Mouse (Mus musculus) MEL (cell line): ENCODE results near the gene Afg3l1. TPM values are rescaled to one million over a fixed set of nuclear protein-coding genes. Genes with fewer than 3 reads are reported as not detected.

Source experiments
- DNase-seq: peaks from one replicate; pipeline ENCODE4 v3.0.0; 2011; ENCODE audit warnings: low read depth, low spot score
- H3K27ac ChIP-seq: 2 replicates; pipeline ENCODE4 v1.5.1; 2012; ENCODE audit warnings: low read depth, mild to moderate bottlenecking, control low read depth, low read length, moderate library complexity; ENCODE audit not compliant: control insufficient read depth
- H3K27me3 ChIP-seq, 2 experiments: fragments of 150-350 bp in 1 of 2; sonication (generic) in 1 of 2; 2 replicates each; pipeline ENCODE4 v1.6.1; 2012; ENCODE audit warnings: low read length in 2 of 2, mild to moderate bottlenecking in 2 of 2, improper control_type of control experiment in 1 of 2, moderate library complexity in 1 of 2; ENCODE audit not compliant: insufficient read depth in 2 of 2, control insufficient read depth in 1 of 2
- H3K36me3 ChIP-seq, 2 experiments: 2 replicates each; pipeline ENCODE4 v1.6.1; 2012 to 2014; ENCODE audit warnings: low read length in 2 of 2, improper control_type of control experiment in 1 of 2, inconsistent platforms in 1 of 2, mild to moderate bottlenecking in 1 of 2; ENCODE audit not compliant: insufficient read depth in 2 of 2, control insufficient read depth in 1 of 2
- H3K4me1 ChIP-seq, 2 experiments: fragments of 150-350 bp in 1 of 2; sonication (generic) in 1 of 2; 2 replicates each; pipeline ENCODE4 v1.6.1; 2012; ENCODE audit warnings: low read length in 2 of 2, improper control_type of control experiment in 1 of 2, mild to moderate bottlenecking in 1 of 2; ENCODE audit not compliant: insufficient read depth in 2 of 2, control insufficient read depth in 1 of 2
- H3K4me3 ChIP-seq, 2 experiments: fragments of 150-350 bp in 1 of 2; sonication (generic) in 1 of 2; 2 replicates each; pipeline ENCODE4 v1.5.1; 2012; ENCODE audit warnings: low read depth in 2 of 2, low read length in 2 of 2, mild to moderate bottlenecking in 2 of 2, moderate library complexity in 2 of 2, control low read depth in 1 of 2, improper control_type of control experiment in 1 of 2; ENCODE audit not compliant: control insufficient read depth in 1 of 2, insufficient read depth in 1 of 2
- H3K79me2 ChIP-seq: 2 replicates; pipeline ENCODE4 v1.6.1; 2012; ENCODE audit warnings: mild to moderate bottlenecking, low read length, moderate library complexity; ENCODE audit not compliant: control insufficient read depth, poor library complexity, insufficient read depth
- H3K9ac ChIP-seq: 2 replicates; pipeline ENCODE4 v1.6.1; 2012; ENCODE audit warnings: low read depth, mild to moderate bottlenecking, control low read depth, low read length, moderate library complexity; ENCODE audit not compliant: control insufficient read depth, poor library complexity, severe bottlenecking
- H3K9me3 ChIP-seq: fragments of 150-350 bp; sonication (generic); replicated peaks from 2 replicates; pipeline ENCODE4 v1.6.1; 2012; ENCODE audit warnings: mild to moderate bottlenecking, low read length, improper control_type of control experiment, moderate library complexity; ENCODE audit not compliant: insufficient read depth
- BHLHE40 ChIP-seq: IDR thresholded peaks from 2 replicates; pipeline ENCODE4 v1.6.1; 2012; ENCODE audit warnings: low read depth, mild to moderate bottlenecking, inconsistent platforms, low read length, improper control_type of control experiment, borderline replicate concordance
- E2F4 ChIP-seq: IDR thresholded peaks from 2 replicates; pipeline ENCODE4 v1.6.1; 2011; ENCODE audit warnings: low read depth, low read length, improper control_type of control experiment, borderline replicate concordance
- EP300 ChIP-seq, 2 experiments: IDR thresholded peaks; 2 replicates each; pipeline ENCODE4 v1.6.1; 2011; ENCODE audit warnings: improper control_type of control experiment in 2 of 2, low read length in 2 of 2, low read depth in 1 of 2, mild to moderate bottlenecking in 1 of 2
- GABPA ChIP-seq: IDR thresholded peaks from 2 replicates; pipeline ENCODE4 v1.6.1; 2012; ENCODE audit warnings: low read depth, mild to moderate bottlenecking, inconsistent platforms, low read length, improper control_type of control experiment, moderate library complexity
- HCFC1 ChIP-seq: IDR thresholded peaks from 2 replicates; pipeline ENCODE4 v1.6.1; 2012; ENCODE audit warnings: low read depth, mild to moderate bottlenecking, inconsistent platforms, low read length, improper control_type of control experiment, moderate library complexity
- MAX ChIP-seq: IDR thresholded peaks from 2 replicates; pipeline ENCODE4 v1.6.1; 2011; ENCODE audit warnings: low read length, improper control_type of control experiment
- MEF2A ChIP-seq: IDR thresholded peaks from 2 replicates; pipeline ENCODE4 v1.6.1; 2014; ENCODE audit warnings: low read depth, mild to moderate bottlenecking, inconsistent platforms, low read length, improper control_type of control experiment; ENCODE audit not compliant: poor library complexity, insufficient replicate concordance, severe bottlenecking; ENCODE audit errors: extremely low read depth
- NELFE ChIP-seq: IDR thresholded peaks from 2 replicates; pipeline ENCODE4 v1.6.1; 2011; ENCODE audit warnings: low read depth, low read length, improper control_type of control experiment
- POLR2A ChIP-seq, 2 experiments: IDR thresholded peaks; 2 replicates each; pipeline ENCODE4 v1.6.1; 2011 to 2012; ENCODE audit warnings: low read length in 2 of 2, mild to moderate bottlenecking in 2 of 2, control low read depth in 1 of 2, improper control_type of control experiment in 1 of 2, low read depth in 1 of 2, moderate library complexity in 1 of 2; ENCODE audit not compliant: control insufficient read depth in 1 of 2, insufficient read depth in 1 of 2, poor library complexity in 1 of 2
- POLR2AphosphoS2 ChIP-seq: IDR thresholded peaks from 2 replicates; pipeline ENCODE4 v1.6.1; 2011; ENCODE audit warnings: low read length, improper control_type of control experiment
- RAD21 ChIP-seq: IDR thresholded peaks from 2 replicates; pipeline ENCODE4 v1.6.1; 2011; ENCODE audit warnings: mild to moderate bottlenecking, low read depth, low read length, improper control_type of control experiment
- RCOR1 ChIP-seq: IDR thresholded peaks from 2 replicates; pipeline ENCODE4 v1.6.1; 2012; ENCODE audit warnings: low read depth, mild to moderate bottlenecking, inconsistent platforms, low read length, improper control_type of control experiment
- SIN3A ChIP-seq: IDR thresholded peaks from 2 replicates; pipeline ENCODE4 v1.6.1; 2012; ENCODE audit warnings: low read length, improper control_type of control experiment, inconsistent platforms
- SMC3 ChIP-seq: IDR thresholded peaks from 2 replicates; pipeline ENCODE4 v1.6.1; 2011; ENCODE audit warnings: low read depth, low read length, improper control_type of control experiment
- TAL1 ChIP-seq: IDR thresholded peaks from 2 replicates; pipeline ENCODE4 v1.6.1; 2012; ENCODE audit warnings: mild to moderate bottlenecking, inconsistent platforms, low read length, moderate library complexity, mixed read lengths
- TBP ChIP-seq: IDR thresholded peaks from 2 replicates; pipeline ENCODE4 v1.8.0; 2011; ENCODE audit warnings: low read depth, low read length, improper control_type of control experiment
- TCF12 ChIP-seq: IDR thresholded peaks from 2 replicates; pipeline ENCODE4 v1.6.1; 2014; ENCODE audit warnings: low read depth, mild to moderate bottlenecking, inconsistent platforms, low read length, improper control_type of control experiment, moderate library complexity
- ZC3H11A ChIP-seq: IDR thresholded peaks from 2 replicates; pipeline ENCODE4 v1.6.1; 2012; ENCODE audit warnings: low read depth, mild to moderate bottlenecking, inconsistent platforms, low read length, improper control_type of control experiment
- ZKSCAN1 ChIP-seq: IDR thresholded peaks from 2 replicates; pipeline ENCODE4 v1.6.1; 2012; ENCODE audit warnings: low read depth, mild to moderate bottlenecking, inconsistent platforms, low read length, improper control_type of control experiment, moderate library complexity
- ZMIZ1 ChIP-seq: IDR thresholded peaks from 2 replicates; pipeline ENCODE4 v1.6.1; 2012; ENCODE audit warnings: low read depth, mild to moderate bottlenecking, inconsistent platforms, low read length, improper control_type of control experiment, moderate library complexity
- polyA plus RNA-seq, 2 experiments: library from polyadenylated mRNA; stranded (reverse) in 1 of 2; unstranded in 1 of 2; fragments of >175 nt in 1 of 2; fragments of >200 nt in 1 of 2; gene quantifications; 2 replicates each; pipeline versions ENCODE4 v1.2.1 to v1.2.4; 2012; ENCODE audit warnings: low replicate concordance in 2 of 2, low read depth in 1 of 2; ENCODE audit not compliant: insufficient read length in 2 of 2, insufficient read depth in 1 of 2, missing spikeins in 1 of 2
- total RNA-seq: library from RNA; depleted of rRNA; stranded (reverse); fragments of 300-350 nt; gene quantifications from 2 replicates; pipeline ENCODE4 v1.2.3, GENCODE M21; 2012

The Afg3l1 gene
- total and polyA plus RNA-seq, 3 experiments = 27.5 to 68.4 TPM; not detected in 1

GRCm38 (mm10) chr8:123441788-123442187, 35.9 kb upstream of the Afg3l1 start:
- peak overlapping the region; percentile 12; the same call in 1 of the 2 replicates for H3K9ac ChIP-seq
- H3K4me1 ChIP-seq = peaks cover 6 to 20% of the 10 kb centered on the region in 2 experiments
- 0 out of 4 replicates have a peak overlapping the region, but pooled peaks of 1 of the 2 experiments have one; percentile 3 for H3K4me3 ChIP-seq
- H3K79me2 ChIP-seq = peaks cover 4% of the 10 kb centered on the region; the same call in 1 of the 2 replicates
- H3K27me3 ChIP-seq = no peaks in the 10 kb centered on the region
- H3K36me3 ChIP-seq = peaks cover 0 to 3% of the 10 kb centered on the region in 2 experiments; a peak in 1 of 4 replicates
- peak overlapping the region; percentile 37 for H3K27ac ChIP-seq
- DNase-seq = peak; percentile 80
- TF ChIP-seq TBP (peak; percentile 33; the same call in 1 of the 2 replicates), SMC3 (no peak), RCOR1 (peak; percentile 40; the same call in 1 of the 2 replicates), NELFE (no peak), SIN3A (peak; percentile 49; the same call in 1 of the 2 replicates), TAL1 (peak; percentile 64), TCF12 (peak; percentile 31; the same call in 1 of the 2 replicates), EP300 (IDR thresholded peaks at IDR 0.05; ENCODE audit: low read depth in 1 of 2, low read length in 2 of 2) (peak; percentile 38 to 41; a peak in 2 of 4 replicates), POLR2AphosphoS2 (no peak), RAD21 (no peak)
- no peaks in the 10 kb centered on the region for H3K9me3 ChIP-seq

GRCm38 (mm10) chr8:123442351-123442750, 35.4 kb upstream of the Afg3l1 start:
- no peaks in the 10 kb centered on the region for H3K9me3 ChIP-seq
- no peaks in the 10 kb centered on the region for H3K27me3 ChIP-seq
- peak overlapping the region; percentile 37 for H3K27ac ChIP-seq
- H3K36me3 ChIP-seq = peaks cover 0 to 3% of the 10 kb centered on the region in 2 experiments; a peak in 1 of 4 replicates
- no peak overlapping the region for H3K9ac ChIP-seq
- TF ChIP-seq MEF2A (no peak), RCOR1 (no peak), ZMIZ1 (no peak), ZC3H11A (no peak), POLR2A (IDR thresholded peaks at IDR 0.05; ENCODE audit: control insufficient read depth in 1 of 2, insufficient read depth in 1 of 2, low read depth in 1 of 2, low read length in 2 of 2, poor library complexity in 1 of 2) (no peak), HCFC1 (no peak), MAX (no peak), ZKSCAN1 (no peak), GABPA (no peak), BHLHE40 (no peak), E2F4 (no peak), TBP (no peak)
- peaks cover 6 to 20% of the 10 kb centered on the region in 2 experiments for H3K4me1 ChIP-seq
- H3K79me2 ChIP-seq = peaks cover 4% of the 10 kb centered on the region; the same call in 1 of the 2 replicates
- H3K4me3 ChIP-seq = peak overlapping the region; percentile 90; a peak in 3 of 4 replicates
- DNase-seq = no peak
